ENCODE assay signal across 13 mouse cellular contexts in genomic region chr14:16561496-16562170, GRCm38 (mm10).
"Had no signal": no experiment of that assay in that cellular context is flagged by ENCODE, and none has a peak within 500 bp of the region (broad histone marks: within the 10 kb centered on the region; RNA-seq: fewer than 3 reads in every experiment).

No protein-coding gene starts in this region.

- H3K9me3 ChIP-seq: limb, embryonic 15.5 days; midbrain, embryonic 12.5 days; neural tube, embryonic 12.5 days had no signal

- H3K36me3 ChIP-seq: limb, embryonic 15.5 days; midbrain, embryonic 12.5 days; neural tube, embryonic 12.5 days had no signal

- H3K27me3 ChIP-seq: limb, embryonic 15.5 days; midbrain, embryonic 12.5 days; neural tube, embryonic 12.5 days had no signal

- H3K4me2 ChIP-seq: limb, embryonic 15.5 days; midbrain, embryonic 12.5 days; neural tube, embryonic 12.5 days had no signal

- H3K4me1 ChIP-seq: midbrain, embryonic 12.5 days had no signal

- H3K9ac ChIP-seq: limb, embryonic 15.5 days; midbrain, embryonic 12.5 days; neural tube, embryonic 12.5 days had no signal

- H3K4me3 ChIP-seq: limb, embryonic 15.5 days; midbrain, embryonic 12.5 days; myocyte; neural tube, embryonic 12.5 days had no signal

- H3K27ac ChIP-seq: limb, embryonic 15.5 days; midbrain, embryonic 12.5 days; neural tube, embryonic 12.5 days had no signal

- ATAC-seq: intestine, postnatal 0 days had no signal

- DNase-seq: kidney, adult 8-10 months; kidney, postnatal 25 days; lung, adult 18-20 months; retina, postnatal 1 day; right cerebral cortex, postnatal 4 days; spleen, adult 18-20 months; thymus, adult 18-20 months; thymus, postnatal 14 days had no signal
